Mouse (Mus musculus) thymus, postnatal 0 days (tissue): ENCODE measurements around the gene Gm3239. TPM values are rescaled to one million over a fixed set of nuclear protein-coding genes. Genes with fewer than 3 reads are reported as not detected.
"Not testable (repeated sequence)": the region's sequence is repeated elsewhere in the genome, so short reads cannot be mapped to it uniquely, and the experiment has no call there.

Source experiments
- DNase-seq: peaks from one replicate; pipeline ENCODE4 v3.0.0-alpha.2; 2015; ENCODE audit warnings: low spot score
- polyA plus RNA-seq: library from polyadenylated mRNA; unstranded; fragments of >200 nt; fragmentation: Nextera tagmentation; extraction: Ambion mirVana; gene quantifications from 2 replicates; pipeline ENCODE4 v1.2.1, GENCODE M21; 2015

Gene Gm3239
- polyA plus RNA-seq: not detected in 2 replicates

DNA sequence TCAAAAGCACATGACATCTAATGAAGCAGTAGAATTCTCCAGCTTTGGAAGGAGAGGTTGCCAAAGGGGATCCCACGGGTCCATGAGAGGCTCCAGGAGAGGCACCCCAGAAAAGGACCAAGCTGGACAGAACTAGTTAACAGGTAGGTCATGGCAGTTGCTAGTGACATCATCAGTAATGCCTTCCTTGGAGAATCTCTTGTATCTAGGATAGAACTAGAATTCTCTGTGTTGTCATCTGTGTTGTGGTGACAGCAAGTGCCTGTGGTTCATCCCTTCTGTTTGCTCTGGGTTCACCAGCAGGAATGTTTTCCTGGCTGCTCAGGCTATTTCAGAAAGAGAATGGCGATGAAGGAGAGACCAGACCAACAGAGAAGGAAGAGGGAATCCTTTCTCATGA lies at the start of gene Gm3239:
TSS of gene Gm3239 (plus strand) at position 301 of the 400 bp plus-strand sequence.
- DNase-seq: not testable (repeated sequence)

DNA sequence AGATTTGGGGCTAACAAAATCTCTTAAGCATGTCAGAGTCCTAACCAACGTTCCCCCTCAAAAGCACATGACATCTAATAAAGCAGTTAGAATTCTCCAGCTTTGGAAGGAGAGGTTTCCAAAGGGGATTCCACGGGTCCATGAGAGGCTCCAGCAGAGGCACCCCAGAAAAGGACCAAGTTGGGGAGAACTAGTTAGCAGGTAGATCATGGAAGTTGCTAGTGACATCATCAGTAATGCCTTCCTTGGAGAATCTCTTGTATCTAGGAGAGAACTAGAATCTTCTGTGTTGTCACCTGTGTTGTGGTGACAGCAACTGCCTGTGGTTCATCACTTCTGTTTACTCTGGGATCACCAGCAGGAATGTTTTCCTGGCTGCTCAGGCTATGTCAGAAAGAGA lies 31.9 kb upstream of the Gm3239 start, which contains the start of gene Gm8159:
TSS of gene Gm8159 (plus strand) at position 301 of the 400 bp plus-strand sequence.
- DNase-seq: not testable (repeated sequence)

DNA sequence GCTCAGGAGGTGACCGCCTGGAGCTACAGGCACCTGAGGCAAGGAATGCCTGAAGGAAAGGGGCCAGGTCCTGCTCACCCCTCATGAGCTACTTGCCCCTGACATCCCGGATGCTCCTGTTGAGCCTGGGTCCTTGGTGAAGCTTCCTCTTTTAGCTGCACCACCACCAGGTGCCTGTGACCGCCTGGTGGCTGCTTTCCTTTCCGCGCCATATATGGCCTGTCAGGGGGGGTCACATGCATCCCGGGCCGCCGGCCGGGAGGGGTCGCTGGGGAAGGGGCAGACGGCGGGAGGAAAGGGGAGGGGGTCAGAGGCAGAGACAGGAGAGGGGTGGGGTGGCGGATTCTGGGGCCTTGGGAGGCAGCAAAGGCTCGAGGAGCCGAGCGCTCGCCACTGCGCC lies 14.7 kb upstream of the Gm3239 start:
- DNase-seq: not testable (repeated sequence)

DNA sequence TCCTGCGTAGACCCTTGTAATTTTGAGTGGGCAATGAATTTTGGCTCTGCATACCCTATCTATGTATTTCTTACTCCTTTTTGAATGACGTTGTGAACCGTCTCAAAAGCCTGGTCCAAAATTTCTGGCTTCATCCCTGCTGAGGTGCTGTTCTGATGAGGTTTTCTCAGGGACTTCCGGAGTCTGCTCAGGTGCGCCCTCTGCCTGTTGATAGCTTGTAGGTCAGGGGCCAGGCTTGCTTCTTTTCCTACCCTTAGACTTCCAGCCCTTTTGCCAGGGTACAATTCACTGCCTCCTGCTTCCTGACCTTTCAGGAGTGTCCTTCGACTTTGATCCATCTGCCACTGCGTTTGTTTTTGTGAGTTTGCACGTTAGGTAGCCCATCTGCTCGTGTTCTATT lies 13.7 kb upstream of the Gm3239 start:
- DNase-seq: not testable (repeated sequence)

DNA sequence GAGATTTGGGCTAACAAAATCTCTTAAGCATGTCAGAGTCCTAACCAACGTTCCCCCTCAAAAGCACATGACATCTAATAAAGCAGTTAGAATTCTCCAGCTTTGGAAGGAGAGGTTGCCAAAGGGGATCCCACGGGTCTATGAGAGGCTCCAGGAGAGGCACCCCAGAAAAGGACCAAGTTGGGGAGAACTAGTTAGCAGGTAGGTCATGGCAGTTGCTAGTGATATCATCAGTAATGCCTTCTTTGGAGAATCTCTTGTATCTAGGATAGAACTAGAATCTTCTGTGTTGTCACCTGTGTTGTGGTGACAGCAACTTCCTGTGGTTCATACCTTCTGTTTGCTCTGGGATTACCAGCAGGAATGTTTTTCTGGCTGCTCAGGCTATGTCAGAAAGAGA lies 44.9 kb downstream of the Gm3239 start, which contains the start of gene Gm7876:
TSS of gene Gm7876 (plus strand) at position 301 of the 400 bp plus-strand sequence.
- not testable (repeated sequence) for DNase-seq

Other genes with a start within 250 kb of the Gm3239 start
- 0.15 TPM in 1 of 2 replicates, not detected in the other for gene Gm3164, start 248.7 kb upstream of the Gm3239 start, polyA plus RNA-seq
- not detected in 2 replicates for gene Gm3173, start 233.2 kb upstream of the Gm3239 start, polyA plus RNA-seq
- gene Gm3182, start 182.4 kb upstream of the Gm3239 start, polyA plus RNA-seq: not detected in 2 replicates
- gene Gm3047, start 108.8 kb upstream of the Gm3239 start, polyA plus RNA-seq: not detected in 2 replicates
- gene Gm8159, start 31.8 kb upstream of the Gm3239 start, polyA plus RNA-seq: not detected in 2 replicates
- gene Gm7876, start 45.0 kb downstream of the Gm3239 start, polyA plus RNA-seq: not detected in 2 replicates
- gene Gm3252, start 62.6 kb downstream of the Gm3239 start, polyA plus RNA-seq: not detected in 2 replicates
- gene Gm9602, start 112.1 kb downstream of the Gm3239 start, polyA plus RNA-seq: not detected in 2 replicates
- not detected in 2 replicates for gene Gm3269, start 173.9 kb downstream of the Gm3239 start, polyA plus RNA-seq
- gene Gm3264, start 191.4 kb downstream of the Gm3239 start, polyA plus RNA-seq: not detected in 2 replicates
- gene Gm3278, start 228.2 kb downstream of the Gm3239 start, polyA plus RNA-seq: 0.09 and 0.14 TPM in 2 replicates